10 mouse cellular contexts compared by ENCODE assay signal in genomic region chr13:77409804-77410203, GRCm38 (mm10).
"Had no signal": no experiment of that assay in that cellular context is flagged by ENCODE, and none has a peak within 500 bp of the region (broad histone marks: within the 10 kb centered on the region; RNA-seq: fewer than 3 reads in every experiment).

No protein-coding gene starts in this region.

- H3K9ac ChIP-seq: kidney, embryonic 15.5 days; liver, embryonic 15.5 days; stomach, embryonic 15.5 days had no signal

- H3K36me3 ChIP-seq: kidney, embryonic 15.5 days; liver, embryonic 15.5 days; stomach, embryonic 15.5 days had no signal

- H3K9me3 ChIP-seq: kidney, embryonic 15.5 days; liver, embryonic 15.5 days; stomach, embryonic 15.5 days had no signal

- H3K4me3 ChIP-seq: kidney, embryonic 15.5 days; liver, embryonic 15.5 days; stomach, embryonic 15.5 days had no signal

- H3K27me3 ChIP-seq: kidney, embryonic 15.5 days; liver, embryonic 15.5 days; stomach, embryonic 15.5 days had no signal

- H3K4me2 ChIP-seq: kidney, embryonic 15.5 days; liver, embryonic 11.5 days; liver, embryonic 15.5 days; stomach, embryonic 15.5 days had no signal

- H3K4me1 ChIP-seq: kidney, embryonic 15.5 days; liver, embryonic 15.5 days; stomach, embryonic 15.5 days had no signal

- DNase-seq: kidney, adult 2 months; kidney, postnatal 14 days; lung, postnatal 36 days; right cerebral cortex, postnatal 14 days; thymus, adult 2 months; thymus, postnatal 25 days had no signal

- H3K27ac ChIP-seq: kidney, embryonic 15.5 days; liver, embryonic 15.5 days; stomach, embryonic 15.5 days had no signal
